Mouse (Mus musculus) hindbrain, embryonic 13.5 days (tissue): ENCODE measurements around the gene Rps3a1. TPM values are rescaled to one million over a fixed set of nuclear protein-coding genes. Genes with fewer than 3 reads are reported as not detected.

Source experiments
- polyA plus RNA-seq: library from polyadenylated mRNA; unstranded; fragments of >200 nt; fragmentation: Nextera tagmentation; extraction: Ambion mirVana; gene quantifications from 2 replicates; pipeline ENCODE4 v1.2.1, GENCODE M21; 2015

The Rps3a1 gene
- polyA plus RNA-seq, 1 experiment from 2014 or later, result 729 TPM

Other genes starting within 250 kb of the Rps3a1 start
- gene Sh3d19, start 171.6 kb downstream of the Rps3a1 start, polyA plus RNA-seq, result 11.2 and 11.4 TPM in 2 replicates
- not detected in 2 replicates for gene Prss48, start 140.2 kb downstream of the Rps3a1 start, polyA plus RNA-seq
- gene Lrba, start 82.0 kb upstream of the Rps3a1 start, polyA plus RNA-seq, result 7.5 and 7.6 TPM in 2 replicates